Mouse (Mus musculus) thymus, adult 2 months (tissue): ENCODE measurements around the gene Eif2b2.

ENCODE experiments used
- CTCF ChIP-seq: fragments of 200-500 bp; IDR thresholded peaks from 2 replicates; pipeline ENCODE4 v1.5.1; 2012; ENCODE audit warnings: mild to moderate bottlenecking, control low read depth, low read length, moderate library complexity, borderline replicate concordance; ENCODE audit not compliant: control insufficient read depth, poor library complexity, insufficient read depth; ENCODE audit errors: extremely low read depth
- POLR2A ChIP-seq: fragments of 200-500 bp; IDR thresholded peaks from 2 replicates; pipeline ENCODE4 v1.6.1; 2012; ENCODE audit warnings: mild to moderate bottlenecking, low read length, control low read depth, moderate library complexity; ENCODE audit not compliant: control insufficient read depth, poor library complexity, insufficient read depth; ENCODE audit errors: extremely low read depth

DNA sequence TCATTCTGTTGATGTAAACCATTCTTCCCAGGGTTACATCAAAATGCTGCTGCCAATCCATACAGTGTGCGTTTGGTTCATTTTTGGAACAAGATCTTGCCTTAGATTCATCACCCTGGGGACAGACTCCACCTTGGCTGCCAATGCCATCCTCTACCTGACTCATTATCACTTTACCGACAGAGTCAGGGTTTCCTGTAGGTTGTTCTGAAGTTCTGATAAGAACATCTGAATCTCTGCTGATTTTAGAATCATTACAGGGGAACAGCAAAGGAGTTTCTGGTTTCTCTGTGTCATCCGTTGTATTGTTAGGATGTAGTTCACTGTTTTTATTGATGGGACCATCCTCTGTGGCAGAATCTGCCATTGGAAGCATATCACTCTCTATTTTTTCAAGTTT is 47.0 kb downstream of the Eif2b2 start:
- TF ChIP-seq CTCF, result no peak
- no peak for TF ChIP-seq POLR2A
